Mouse (Mus musculus) NIH3T3 (cell line): ENCODE results near the gene Shank2.
A peak's percentile ranks its signal among the peaks of the same experiment; 100 is the strongest.

Source experiments
- DNase-seq: peaks from one replicate; pipeline ENCODE4 v3.0.0-alpha.2; 2012; ENCODE audit warnings: low read depth

The Shank2 gene

DNA sequence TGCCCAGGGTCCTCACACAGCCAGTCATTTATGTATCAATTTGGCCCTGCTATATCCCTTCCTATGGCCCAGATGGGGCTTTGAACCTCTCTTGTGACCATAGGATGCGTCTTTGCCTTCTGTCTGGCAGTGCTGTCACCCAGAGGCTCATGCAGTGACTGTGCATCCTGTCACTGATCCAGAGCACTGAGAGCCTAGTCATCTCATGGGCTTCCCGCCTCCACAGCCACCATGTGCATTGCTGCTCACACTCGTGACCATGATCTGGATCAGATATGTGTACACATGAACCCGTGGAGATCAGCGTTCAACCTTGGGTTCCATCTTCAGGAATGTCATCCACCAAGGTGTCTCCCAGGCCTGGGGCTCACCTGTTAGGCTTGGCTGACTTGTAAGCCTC is 227.0 kb downstream of the Shank2 start:
- DNase-seq, result no peak

- no peak for DNase-seq
Measured at GRCm38 (mm10) chr7:144229421-144229820, 227.7 kb downstream of the Shank2 start.

GRCm38 (mm10) chr7:144232132-144232706 is 230.5 kb downstream of the Shank2 start:
- no peak for DNase-seq

DNA sequence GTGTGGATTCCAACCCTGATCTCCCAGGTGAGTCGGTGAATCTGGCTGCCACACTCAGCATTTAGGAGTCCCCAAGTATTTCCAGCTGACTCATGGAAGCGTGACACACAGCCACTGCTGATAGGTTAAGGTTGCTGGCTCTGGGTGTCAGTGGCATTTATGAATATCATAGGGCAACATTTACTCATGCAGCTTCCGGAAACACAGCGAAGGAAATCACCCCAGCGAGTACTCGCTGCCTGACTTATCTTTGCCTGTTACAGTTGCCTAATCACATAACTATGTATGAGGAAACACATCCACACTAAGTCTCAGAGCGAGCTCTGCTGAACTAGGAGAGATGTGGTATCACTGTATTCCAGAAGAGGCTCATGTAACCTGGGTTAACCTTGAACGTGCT is 231.8 kb downstream of the Shank2 start:
- peak; percentile 67 for DNase-seq

DNA sequence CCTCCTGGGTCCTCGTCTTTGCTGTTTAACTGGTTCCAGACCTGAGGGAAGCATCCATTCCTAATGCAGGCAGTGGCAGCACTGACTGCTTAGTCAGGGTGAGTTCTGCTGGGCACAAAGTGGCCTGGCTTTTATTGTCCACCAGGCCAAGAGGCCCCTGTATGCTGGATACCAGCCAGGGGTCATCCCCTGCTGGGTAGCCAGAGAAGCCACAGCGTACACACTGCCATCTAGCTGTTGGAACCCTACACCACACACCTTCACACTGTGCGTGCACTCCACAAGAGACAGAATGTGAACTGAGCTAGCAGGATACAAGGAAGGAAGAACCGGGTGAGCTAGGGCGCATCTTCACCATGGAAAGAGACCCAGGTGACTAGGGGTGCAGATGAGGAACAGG is 233.1 kb downstream of the Shank2 start:
- peak; percentile 7 for DNase-seq

GRCm38 (mm10) chr7:144235523-144235922 is 233.8 kb downstream of the Shank2 start:
- DNase-seq, result no peak

DNA sequence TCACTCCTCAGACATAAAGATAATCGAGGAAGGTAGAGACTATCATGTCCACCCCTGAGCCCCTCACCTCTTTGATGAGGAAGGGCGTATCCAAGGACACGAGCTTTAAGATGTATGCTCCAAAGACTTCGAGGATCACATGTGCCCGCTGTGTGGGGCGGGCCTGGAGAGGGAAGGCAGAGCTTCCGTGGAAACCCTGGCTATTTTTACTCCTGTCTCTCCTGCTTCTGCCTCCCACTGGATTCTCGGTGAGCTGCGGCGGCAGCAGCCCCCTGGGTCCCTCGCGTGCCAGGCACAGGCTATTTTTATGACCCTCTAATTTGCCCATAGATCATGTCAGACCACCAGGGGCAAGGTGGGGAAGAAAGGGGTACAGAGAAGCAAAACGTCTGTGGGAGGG is 235.1 kb downstream of the Shank2 start:
- no peak for DNase-seq

DNA sequence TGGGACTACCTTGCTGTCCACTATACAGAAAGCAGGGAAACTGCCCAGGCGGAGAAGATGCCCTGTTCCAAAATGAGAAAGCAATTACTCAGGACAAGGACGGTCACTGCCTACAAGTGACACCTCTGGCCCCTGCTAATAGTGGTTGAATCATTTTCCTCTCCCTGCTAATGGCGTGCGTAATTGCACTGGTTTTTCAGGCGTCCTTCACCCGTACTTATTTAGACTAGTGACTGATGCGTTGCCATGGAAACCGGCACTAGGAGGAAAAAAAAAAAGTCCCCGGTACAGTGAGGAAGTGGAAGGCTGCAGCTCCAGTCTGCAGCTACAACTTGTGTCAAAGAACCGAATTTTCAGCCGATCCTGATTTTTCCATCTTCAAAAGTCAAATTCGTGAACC is 236.7 kb downstream of the Shank2 start:
- DNase-seq, result peak; percentile 10

- DNase-seq, result no peak
Measured at GRCm38 (mm10) chr7:144238992-144239391, 237.3 kb downstream of the Shank2 start.

- DNase-seq, result no peak
Measured at GRCm38 (mm10) chr7:144239571-144240370, 238.0 kb downstream of the Shank2 start.

DNA sequence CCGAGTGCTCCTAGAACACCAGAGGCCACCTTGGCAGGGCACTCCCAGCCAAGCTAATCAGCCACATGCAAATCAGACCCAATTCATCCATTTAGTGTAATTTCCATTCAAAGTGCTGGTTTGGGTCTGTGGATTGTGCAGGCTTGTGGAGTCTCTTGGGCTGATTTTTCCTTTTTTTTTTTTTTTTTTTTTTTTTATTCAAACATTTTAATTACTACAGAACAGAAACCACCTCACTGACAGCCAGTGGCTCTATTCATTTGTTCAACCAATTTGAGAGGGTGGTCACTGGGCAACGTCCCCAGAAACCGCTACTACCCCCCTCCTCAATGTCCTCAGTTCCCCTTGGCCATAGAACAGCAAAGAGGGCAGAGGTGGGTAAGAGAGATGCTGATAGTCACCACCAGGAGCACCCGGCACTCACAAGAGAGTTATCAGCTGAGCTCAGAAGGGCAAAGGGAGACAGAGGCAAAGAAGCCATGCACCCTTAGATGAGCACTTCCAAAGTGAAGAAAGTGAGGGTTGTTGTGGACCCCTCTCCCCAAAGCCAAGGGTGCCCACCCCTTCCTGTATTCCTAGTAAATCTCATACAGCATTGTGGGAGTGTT is 239.1 kb downstream of the Shank2 start:
- no peak for DNase-seq

GRCm38 (mm10) chr7:144244203-144244602 is 242.5 kb downstream of the Shank2 start:
- DNase-seq, result peak; percentile 39

GRCm38 (mm10) chr7:144246271-144246670 is 244.5 kb downstream of the Shank2 start:
- DNase-seq, result no peak

GRCm38 (mm10) chr7:144248686-144249422 is 247.1 kb downstream of the Shank2 start:
- peak; percentile 50 for DNase-seq

GRCm38 (mm10) chr7:144250791-144251190 is 249.1 kb downstream of the Shank2 start:
- peak; percentile 9 for DNase-seq

DNA sequence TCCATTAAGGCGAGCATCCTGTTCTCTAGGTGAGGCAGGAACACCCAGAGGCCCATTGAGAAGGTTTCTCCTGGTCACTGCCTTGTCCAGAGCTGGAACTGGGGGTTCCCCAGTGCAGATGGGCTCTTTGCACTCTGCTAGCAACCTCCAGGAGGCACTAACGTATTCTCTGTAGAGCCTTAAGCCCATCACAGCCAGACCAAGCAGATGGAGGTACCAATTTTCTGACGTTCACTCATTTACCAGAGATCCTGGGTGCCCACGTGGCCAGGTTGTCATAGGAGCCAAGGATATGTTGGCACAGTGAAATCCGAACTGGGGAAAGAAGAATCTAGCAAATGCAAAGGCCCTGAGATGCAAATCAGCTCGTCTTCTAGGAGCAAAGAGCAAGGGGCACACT is 249.5 kb downstream of the Shank2 start:
- no peak for DNase-seq

DNA sequence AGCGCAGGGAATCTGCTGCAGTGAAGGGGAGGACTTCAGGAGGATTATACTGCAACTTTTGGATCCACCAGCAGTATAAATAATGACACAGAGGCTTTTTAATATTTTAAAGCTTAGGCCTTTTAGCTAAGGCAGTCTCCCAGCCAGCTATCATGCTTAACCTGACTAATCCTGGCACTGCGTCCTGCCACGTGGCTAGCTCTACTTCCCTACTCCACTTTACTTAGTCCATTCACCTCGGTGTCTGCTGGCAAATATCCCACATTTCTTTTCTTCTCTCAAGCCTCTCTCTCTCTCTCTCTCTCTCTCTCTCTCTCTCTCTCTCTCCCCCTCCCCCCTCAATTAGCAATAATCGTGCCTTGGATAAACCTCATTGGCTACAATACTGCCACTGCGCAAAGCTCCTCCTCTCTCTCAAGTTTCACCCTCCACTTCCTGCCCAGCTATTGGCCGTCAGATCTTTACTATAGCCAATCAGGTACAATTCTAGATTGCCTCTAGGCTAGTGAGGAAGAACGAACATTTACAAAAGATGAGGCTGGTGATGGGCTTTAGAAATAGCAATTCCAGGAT is 253.0 kb downstream of the Shank2 start:
- peak; percentile 16 for DNase-seq

- DNase-seq, result no peak
Measured at GRCm38 (mm10) chr7:144257821-144258220, 256.1 kb downstream of the Shank2 start.

GRCm38 (mm10) chr7:144258332-144258731 is 256.6 kb downstream of the Shank2 start:
- no peak for DNase-seq

DNA sequence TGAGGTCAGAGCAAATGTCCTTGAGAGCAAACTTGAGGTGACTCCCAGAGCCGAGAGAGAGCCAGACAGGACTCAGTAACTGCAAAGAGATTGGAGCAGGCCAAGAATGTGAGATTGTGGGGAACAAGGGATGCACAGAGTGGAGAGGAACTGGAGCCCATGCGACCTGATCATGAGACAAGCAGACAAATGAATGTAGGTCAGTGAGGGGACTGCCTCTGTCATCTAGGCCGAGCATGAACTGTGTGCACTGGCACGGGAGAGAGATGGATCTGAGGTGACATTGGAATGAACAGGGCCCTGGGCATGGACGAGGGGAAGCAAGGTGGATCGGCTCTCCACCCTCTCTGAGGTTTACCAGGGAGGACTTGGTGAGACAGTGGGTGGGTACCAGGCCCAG is 260.9 kb downstream of the Shank2 start:
- no peak for DNase-seq

DNA sequence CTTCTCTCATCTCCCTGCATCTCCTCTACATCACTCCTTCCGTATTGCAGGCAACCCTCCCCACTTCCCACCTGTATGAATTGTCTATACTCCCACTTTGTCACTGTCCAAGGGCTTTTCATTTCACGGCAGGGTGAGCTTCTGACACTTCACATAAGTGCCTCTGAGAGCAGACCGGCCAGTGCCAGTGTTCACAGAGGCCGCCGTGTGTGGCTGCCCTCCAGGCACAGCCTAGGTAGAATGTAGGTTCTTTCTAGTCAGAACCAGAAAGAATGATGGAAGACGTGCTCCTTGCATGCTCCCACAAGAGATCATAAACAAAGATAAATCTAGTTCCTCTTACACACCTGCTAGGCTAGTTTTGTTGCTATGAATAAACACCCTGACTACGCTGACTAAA is 265.0 kb downstream of the Shank2 start:
- no peak for DNase-seq

DNA sequence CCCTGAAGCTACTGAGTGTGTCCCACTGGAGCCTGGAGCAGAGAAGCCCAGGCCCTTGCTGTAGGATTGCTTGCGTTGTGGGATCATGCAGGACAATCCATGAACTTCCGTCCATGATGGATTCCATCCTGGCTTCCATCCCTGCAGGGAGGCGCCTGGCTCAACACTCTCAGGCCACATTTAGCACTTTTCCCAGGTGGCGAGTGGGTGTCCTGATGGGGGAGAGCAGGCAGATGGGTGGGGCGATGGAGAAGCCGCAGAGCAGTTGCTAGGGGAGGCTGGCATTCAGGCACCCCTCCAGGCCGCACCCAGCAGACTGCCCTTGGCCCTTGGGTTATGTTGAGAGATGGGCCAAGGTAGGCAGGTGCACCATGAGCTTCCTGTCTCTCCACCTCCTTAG is 266.6 kb downstream of the Shank2 start:
- DNase-seq, result no peak
